ENCODE assay signal across 21 mouse cellular contexts in genomic region chr6:60046825-60047224, GRCm38 (mm10).
"Had no signal": no experiment of that assay in that cellular context is flagged by ENCODE, and none has a peak within 500 bp of the region (broad histone marks: within the 10 kb centered on the region; RNA-seq: fewer than 3 reads in every experiment).

No protein-coding gene starts in this region.

- H3K27me3 ChIP-seq: limb, embryonic 13.5 days; liver, embryonic 12.5 days; liver, embryonic 15.5 days; lung, embryonic 15.5 days; megakaryocyte, embryonic 14.5 days; midbrain, embryonic 13.5 days; neural tube, embryonic 13.5 days had no signal

- DNase-seq: kidney, postnatal 25 days; layer of hippocampus, adult 9-11 months; liver; lung, adult 18-20 months; lung, postnatal 10 days; lung, postnatal 36 days; thymus, adult 18-20 months; thymus, postnatal 36 days had no signal

- H3K4me1 ChIP-seq: limb, embryonic 10.5 days; limb, embryonic 13.5 days; liver, embryonic 12.5 days; liver, embryonic 15.5 days; lung, embryonic 15.5 days; megakaryocyte, embryonic 14.5 days; midbrain, embryonic 10.5 days; midbrain, embryonic 13.5 days; neural tube, embryonic 13.5 days had no signal

- H3K4me3 ChIP-seq: layer of hippocampus, adult 2 months; limb, embryonic 10.5 days; limb, embryonic 13.5 days; liver, embryonic 12.5 days; liver, embryonic 15.5 days; lung, embryonic 15.5 days; megakaryocyte, embryonic 14.5 days; midbrain, embryonic 10.5 days; midbrain, embryonic 13.5 days; myocyte; neural tube, embryonic 13.5 days had no signal

- ATAC-seq: liver, embryonic 12.5 days; midbrain, embryonic 13.5 days; midbrain, embryonic 16.5 days had no signal

- H3K36me3 ChIP-seq: limb, embryonic 10.5 days; limb, embryonic 13.5 days; liver, embryonic 12.5 days; liver, embryonic 15.5 days; lung, embryonic 15.5 days; midbrain, embryonic 10.5 days; midbrain, embryonic 13.5 days; neural tube, embryonic 13.5 days had no signal

- H3K9me3 ChIP-seq: limb, embryonic 10.5 days; limb, embryonic 13.5 days; liver, embryonic 12.5 days; liver, embryonic 15.5 days; lung, embryonic 15.5 days; neural tube, embryonic 13.5 days had no signal

- H3K9ac ChIP-seq: limb, embryonic 13.5 days; liver, embryonic 12.5 days; liver, embryonic 15.5 days; lung, embryonic 15.5 days; midbrain, embryonic 13.5 days; neural tube, embryonic 13.5 days had no signal

- H3K4me2 ChIP-seq: limb, embryonic 13.5 days; liver, embryonic 12.5 days; liver, embryonic 15.5 days; lung, embryonic 15.5 days; midbrain, embryonic 13.5 days; neural tube, embryonic 13.5 days had no signal

- H3K27ac ChIP-seq: kidney, postnatal 0 days; layer of hippocampus, adult 2 months; limb, embryonic 10.5 days; limb, embryonic 13.5 days; liver, embryonic 12.5 days; liver, embryonic 15.5 days; lung, embryonic 15.5 days; midbrain, embryonic 10.5 days; midbrain, embryonic 13.5 days; neural tube, embryonic 13.5 days had no signal
